Mouse (Mus musculus): ENCODE measurements around the gene Anks1b. TPM values are rescaled to one million over a fixed set of nuclear protein-coding genes. Genes with fewer than 3 reads are reported as not detected.

Gene Anks1b
- polyA plus RNA-seq, 1 experiment from 2014 or later = 17.3 TPM

DNA sequence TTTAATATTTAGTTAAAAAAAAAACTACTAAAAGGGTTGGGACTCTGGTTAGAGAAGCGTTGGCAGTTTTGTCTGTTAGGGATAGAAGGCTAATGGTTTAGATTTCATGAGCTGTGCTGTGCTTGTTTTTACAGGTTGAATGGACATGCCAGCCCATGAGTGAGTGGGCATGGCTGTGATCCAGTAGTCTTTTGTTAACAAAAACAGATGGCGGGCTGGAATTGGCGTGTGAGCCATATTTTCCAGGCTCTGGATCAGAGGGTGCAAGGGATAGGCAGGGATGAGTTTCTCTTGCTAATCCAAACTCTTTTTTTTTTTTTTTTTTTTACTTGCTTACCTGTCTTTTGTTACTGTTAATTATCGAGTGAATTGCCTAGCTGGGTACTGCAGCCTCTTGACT, 38.6 kb downstream of the Anks1b start:
- Histone ChIP-seq H3K36me3 (ENCODE audit: control insufficient read depth, insufficient read depth, low read length) (no peaks in the 10 kb centered on the region), H3K9ac (ENCODE audit: low read length) (no peak overlapping the region), H3K4me1 (replicated peaks; ENCODE audit: control insufficient read depth, insufficient read depth, low read length) (no peaks in the 10 kb centered on the region), H3K9me3 (ENCODE audit: control insufficient read depth, low read length) (no peaks in the 10 kb centered on the region), H3K4me3 (ENCODE audit: low read depth, low read length) (no peak overlapping the region), H3K27me3 (ENCODE audit: control insufficient read depth, insufficient read depth, low read length) (no peaks in the 10 kb centered on the region), H3K4me2 (ENCODE audit: low read depth, low read length, severe bottlenecking) (no peak overlapping the region), H3K27ac (ENCODE audit: low read depth, low read length) (no peak overlapping the region)
- 87% methylated on average over 4 of the region's 4 CpGs for WGBS
- no peak for ATAC-seq (replicated peaks; ENCODE audit: low FRiP score)
- DNase-seq (ENCODE audit: low spot score) = no peak

DNA sequence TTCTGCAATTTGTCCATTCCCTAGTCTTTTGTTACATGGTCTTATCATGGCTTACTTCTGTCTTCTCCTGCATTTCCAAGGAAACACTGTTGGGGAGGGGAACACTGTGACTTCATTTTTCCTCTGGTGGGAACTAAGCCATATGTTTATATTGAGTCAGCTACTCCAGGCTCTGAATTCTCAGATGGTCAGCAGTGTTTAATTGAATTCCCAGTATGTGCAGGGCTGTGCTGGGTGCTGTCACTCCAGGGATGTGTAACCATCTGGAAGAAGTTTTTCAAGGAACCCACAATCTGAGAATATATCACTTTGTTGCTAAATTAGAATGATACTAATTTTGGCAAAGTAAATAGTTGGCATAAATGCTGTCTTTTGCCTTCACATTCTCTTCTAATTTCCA, 39.9 kb downstream of the Anks1b start:
- Histone ChIP-seq H3K27ac (ENCODE audit: low read depth, low read length) (no peak overlapping the region), H3K4me2 (ENCODE audit: low read depth, low read length, severe bottlenecking) (no peak overlapping the region), H3K4me3 (ENCODE audit: low read depth, low read length) (no peak overlapping the region), H3K9me3 (ENCODE audit: control insufficient read depth, low read length) (no peaks in the 10 kb centered on the region), H3K36me3 (ENCODE audit: control insufficient read depth, insufficient read depth, low read length) (no peaks in the 10 kb centered on the region), H3K4me1 (replicated peaks; ENCODE audit: control insufficient read depth, insufficient read depth, low read length) (no peaks in the 10 kb centered on the region), H3K27me3 (ENCODE audit: control insufficient read depth, insufficient read depth, low read length) (no peaks in the 10 kb centered on the region), H3K9ac (ENCODE audit: low read length) (no peak overlapping the region)
- DNase-seq (ENCODE audit: low spot score) (no peak), ATAC-seq (replicated peaks; ENCODE audit: low FRiP score) (no peak)

DNA sequence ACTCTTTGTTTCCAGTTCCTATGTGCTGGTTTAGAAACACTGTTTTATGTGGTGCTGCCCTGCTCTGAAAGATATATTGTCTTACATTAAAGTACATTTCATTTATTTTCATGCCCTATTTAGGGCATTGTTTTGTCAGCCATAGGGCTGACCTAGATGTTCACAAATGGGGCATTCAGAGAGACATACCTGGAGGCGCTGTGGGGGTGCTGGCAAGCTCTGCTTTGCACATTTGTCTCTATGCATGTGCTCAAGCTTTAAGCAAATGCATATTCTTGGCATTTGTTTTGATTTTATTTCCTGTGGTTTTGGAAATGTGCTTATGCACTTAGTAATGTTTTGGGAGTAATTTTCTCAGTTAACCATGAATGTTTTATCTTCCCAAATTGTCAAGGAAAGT, 43.8 kb downstream of the Anks1b start:
- Histone ChIP-seq H3K9ac (ENCODE audit: low read length) (no peak overlapping the region), H3K9me3 (ENCODE audit: control insufficient read depth, low read length) (no peaks in the 10 kb centered on the region), H3K27ac (ENCODE audit: low read depth, low read length) (no peak overlapping the region), H3K36me3 (ENCODE audit: control insufficient read depth, insufficient read depth, low read length) (no peaks in the 10 kb centered on the region), H3K4me1 (replicated peaks; ENCODE audit: control insufficient read depth, insufficient read depth, low read length) (no peaks in the 10 kb centered on the region), H3K4me3 (ENCODE audit: low read depth, low read length) (no peak overlapping the region), H3K27me3 (ENCODE audit: control insufficient read depth, insufficient read depth, low read length) (no peaks in the 10 kb centered on the region), H3K4me2 (ENCODE audit: low read depth, low read length, severe bottlenecking) (no peak overlapping the region)
- DNase-seq (ENCODE audit: low spot score) = no peak
- 79% methylated on average over 1 of the region's 1 CpGs for WGBS
- ATAC-seq (replicated peaks; ENCODE audit: low FRiP score) = no peak

DNA sequence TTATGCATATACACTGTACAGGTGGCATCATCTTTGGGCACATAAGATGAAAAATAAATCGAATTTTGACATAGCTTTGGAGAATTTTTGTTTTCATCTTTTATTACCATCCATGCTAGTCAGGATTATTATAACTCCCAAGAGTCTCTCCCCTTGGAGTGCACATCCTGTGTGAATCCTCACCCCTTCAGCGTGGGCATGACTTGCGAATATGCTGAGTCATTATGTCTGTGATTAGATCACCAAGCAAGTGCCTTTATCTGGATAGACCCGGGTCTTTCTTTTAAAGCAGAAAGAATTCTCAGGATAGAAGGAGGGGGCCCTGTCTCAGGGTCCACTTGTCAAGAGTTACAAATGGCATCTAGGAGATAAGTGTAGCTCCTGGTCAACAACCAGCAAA, 48.7 kb downstream of the Anks1b start:
- Histone ChIP-seq H3K36me3 (ENCODE audit: control insufficient read depth, insufficient read depth, low read length) (no peaks in the 10 kb centered on the region), H3K27me3 (ENCODE audit: control insufficient read depth, insufficient read depth, low read length) (no peaks in the 10 kb centered on the region), H3K9me3 (ENCODE audit: control insufficient read depth, low read length) (peaks cover 2% of the 10 kb centered on the region; the same call in 1 of the 2 replicates), H3K4me1 (replicated peaks; ENCODE audit: control insufficient read depth, insufficient read depth, low read length) (no peaks in the 10 kb centered on the region), H3K27ac (ENCODE audit: low read depth, low read length) (no peak overlapping the region), H3K4me2 (ENCODE audit: low read depth, low read length, severe bottlenecking) (no peak overlapping the region), H3K9ac (ENCODE audit: low read length) (no peak overlapping the region), H3K4me3 (ENCODE audit: low read depth, low read length) (no peak overlapping the region)
- DNase-seq (ENCODE audit: low spot score) = no peak
- WGBS = 88% methylated on average over 4 of the region's 4 CpGs
- ATAC-seq (replicated peaks; ENCODE audit: low FRiP score) = no peak

DNA sequence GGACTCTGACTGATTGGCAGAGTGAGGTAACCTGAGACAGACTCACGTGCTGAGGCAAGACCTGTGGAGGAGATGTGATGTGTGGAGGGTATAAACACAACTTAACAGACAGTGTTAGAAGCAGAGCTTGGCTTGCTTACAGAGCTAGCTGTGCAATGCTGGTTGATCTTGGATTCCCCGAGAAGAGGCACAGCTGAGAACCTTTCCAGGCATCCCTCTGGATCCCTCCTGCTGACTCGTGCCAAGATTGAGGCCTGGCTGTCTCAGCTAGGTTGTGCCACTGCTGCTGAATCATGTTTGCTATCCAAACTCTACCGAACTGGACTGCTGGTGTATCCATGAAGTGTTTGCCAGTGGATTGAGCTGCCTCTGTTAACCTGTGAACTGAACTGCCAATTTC, 68.9 kb downstream of the Anks1b start:
- Histone ChIP-seq H3K4me1 (replicated peaks; ENCODE audit: control insufficient read depth, insufficient read depth, low read length) (no peaks in the 10 kb centered on the region), H3K27me3 (ENCODE audit: control insufficient read depth, insufficient read depth, low read length) (no peaks in the 10 kb centered on the region), H3K9ac (ENCODE audit: low read length) (no peak overlapping the region), H3K4me3 (ENCODE audit: low read depth, low read length) (no peak overlapping the region), H3K9me3 (ENCODE audit: control insufficient read depth, low read length) (no peaks in the 10 kb centered on the region), H3K36me3 (ENCODE audit: control insufficient read depth, insufficient read depth, low read length) (no peaks in the 10 kb centered on the region), H3K4me2 (ENCODE audit: low read depth, low read length, severe bottlenecking) (no peak overlapping the region), H3K27ac (ENCODE audit: low read depth, low read length) (no peak overlapping the region)
- DNase-seq (ENCODE audit: low spot score) = no peak
- ATAC-seq (replicated peaks; ENCODE audit: low FRiP score) = no peak
- 71% methylated on average over 4 of the region's 4 CpGs for WGBS

DNA sequence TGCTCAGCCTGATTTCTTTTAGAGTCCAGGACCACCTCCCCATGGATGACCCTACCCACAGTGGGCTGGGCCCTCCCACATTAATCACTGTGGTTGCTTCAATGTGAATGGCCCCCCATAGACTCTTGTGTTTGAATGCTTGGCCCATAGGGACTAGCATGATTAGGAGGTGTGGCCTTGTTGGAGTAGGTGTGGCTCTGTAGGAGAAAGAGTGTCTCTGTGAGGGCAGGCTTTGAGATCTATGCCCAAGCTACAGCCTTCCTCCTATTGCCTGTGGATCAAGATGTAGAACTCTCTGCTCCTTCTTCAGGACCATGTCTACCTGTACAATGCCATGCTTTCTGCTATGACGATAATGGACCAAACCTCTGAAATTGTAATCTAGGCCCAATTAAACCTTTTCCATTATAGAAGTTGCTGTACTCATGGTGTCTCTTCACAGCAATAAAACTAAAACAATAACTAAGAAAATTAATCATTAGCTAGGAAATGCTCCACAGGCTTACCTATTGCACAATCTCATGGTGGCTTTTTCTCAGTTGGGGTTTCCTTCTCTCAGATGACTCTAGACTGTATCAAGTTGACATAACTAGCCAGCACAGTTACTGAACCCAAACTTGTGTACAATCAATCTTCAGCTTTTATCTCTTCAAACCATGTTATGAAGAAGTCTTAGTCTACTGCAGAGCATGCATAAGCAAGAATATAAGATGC, 73.5 kb downstream of the Anks1b start:
- WGBS = 97% methylated on average over 1 of the region's 1 CpGs
- H3K4me3 ChIP-seq (ENCODE audit: low read depth, low read length) = no peak overlapping the region
- H3K36me3 ChIP-seq (ENCODE audit: control insufficient read depth, insufficient read depth, low read length) = no peaks in the 10 kb centered on the region
- ATAC-seq (replicated peaks; ENCODE audit: low FRiP score) (no peak), DNase-seq (ENCODE audit: low spot score) (no peak)
- no peaks in the 10 kb centered on the region for H3K27me3 ChIP-seq (ENCODE audit: control insufficient read depth, insufficient read depth, low read length)
- H3K4me1 ChIP-seq (replicated peaks; ENCODE audit: control insufficient read depth, insufficient read depth, low read length) = no peaks in the 10 kb centered on the region
- no peaks in the 10 kb centered on the region for H3K9me3 ChIP-seq (ENCODE audit: control insufficient read depth, low read length)
- H3K9ac ChIP-seq (ENCODE audit: low read length) = no peak overlapping the region
- H3K27ac ChIP-seq (ENCODE audit: low read depth, low read length) = no peak overlapping the region
- no peak overlapping the region for H3K4me2 ChIP-seq (ENCODE audit: low read depth, low read length, severe bottlenecking)

DNA sequence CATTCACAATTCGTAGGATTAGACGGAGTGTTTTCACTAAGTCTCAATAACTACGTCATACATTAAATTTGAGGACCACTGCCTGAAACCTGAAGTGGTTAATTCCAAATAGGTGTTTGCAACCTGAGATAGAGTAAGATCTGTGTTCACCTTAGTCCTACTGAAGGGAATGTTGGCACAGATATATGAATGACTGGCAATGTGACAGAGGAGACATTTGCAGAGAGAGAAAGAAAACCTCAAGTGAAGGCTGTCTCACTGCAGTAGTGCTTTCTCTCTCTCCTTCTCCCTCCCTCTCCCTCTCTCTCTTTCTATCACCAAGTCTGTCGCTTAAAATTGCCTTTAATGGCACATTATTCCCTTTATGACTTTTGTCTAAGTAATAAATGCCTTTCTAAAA, 101.1 kb downstream of the Anks1b start:
- Histone ChIP-seq H3K9me3 (ENCODE audit: control insufficient read depth, low read length) (no peaks in the 10 kb centered on the region), H3K4me1 (replicated peaks; ENCODE audit: control insufficient read depth, insufficient read depth, low read length) (no peaks in the 10 kb centered on the region), H3K27ac (ENCODE audit: low read depth, low read length) (no peak overlapping the region), H3K36me3 (ENCODE audit: control insufficient read depth, insufficient read depth, low read length) (no peaks in the 10 kb centered on the region), H3K9ac (ENCODE audit: low read length) (no peak overlapping the region), H3K4me2 (ENCODE audit: low read depth, low read length, severe bottlenecking) (no peak overlapping the region), H3K27me3 (ENCODE audit: control insufficient read depth, insufficient read depth, low read length) (no peaks in the 10 kb centered on the region), H3K4me3 (ENCODE audit: low read depth, low read length) (no peak overlapping the region)
- ATAC-seq (replicated peaks; ENCODE audit: low FRiP score) = no peak
- DNase-seq (ENCODE audit: low spot score) = no peak
- 80% methylated on average over 4 of the region's 4 CpGs for WGBS

DNA sequence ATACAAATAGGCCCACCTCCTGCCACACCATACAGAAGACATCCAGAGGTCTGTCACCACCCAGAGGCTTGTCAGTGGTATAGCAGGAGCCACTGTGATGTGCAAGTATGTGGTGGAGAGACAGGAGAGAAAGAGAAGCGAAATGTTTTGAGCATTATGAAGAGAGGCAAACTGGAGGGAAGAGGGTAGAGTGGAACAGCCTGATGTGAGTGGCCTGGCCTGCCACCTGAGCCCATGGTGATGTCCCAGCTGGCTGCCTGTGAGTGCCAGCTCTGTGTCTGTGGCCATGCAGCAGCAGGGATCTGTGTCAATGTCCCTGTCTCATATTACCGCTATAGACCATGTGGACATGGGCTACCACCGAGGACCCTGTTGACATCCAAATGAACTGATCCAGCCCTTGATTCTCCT, 102.1 kb downstream of the Anks1b start:
- H3K9ac ChIP-seq (ENCODE audit: low read length) = no peak overlapping the region
- H3K27ac ChIP-seq (ENCODE audit: low read depth, low read length) = no peak overlapping the region
- no peaks in the 10 kb centered on the region for H3K4me1 ChIP-seq (replicated peaks; ENCODE audit: control insufficient read depth, insufficient read depth, low read length)
- no peaks in the 10 kb centered on the region for H3K27me3 ChIP-seq (ENCODE audit: control insufficient read depth, insufficient read depth, low read length)
- WGBS = 68% methylated on average over 3 of the region's 3 CpGs
- H3K4me3 ChIP-seq (ENCODE audit: low read depth, low read length) = no peak overlapping the region
- no peak overlapping the region for H3K4me2 ChIP-seq (ENCODE audit: low read depth, low read length, severe bottlenecking)
- H3K9me3 ChIP-seq (ENCODE audit: control insufficient read depth, low read length) = no peaks in the 10 kb centered on the region
- no peaks in the 10 kb centered on the region for H3K36me3 ChIP-seq (ENCODE audit: control insufficient read depth, insufficient read depth, low read length)
- DNase-seq (ENCODE audit: low spot score) (no peak), ATAC-seq (replicated peaks; ENCODE audit: low FRiP score) (no peak)

DNA sequence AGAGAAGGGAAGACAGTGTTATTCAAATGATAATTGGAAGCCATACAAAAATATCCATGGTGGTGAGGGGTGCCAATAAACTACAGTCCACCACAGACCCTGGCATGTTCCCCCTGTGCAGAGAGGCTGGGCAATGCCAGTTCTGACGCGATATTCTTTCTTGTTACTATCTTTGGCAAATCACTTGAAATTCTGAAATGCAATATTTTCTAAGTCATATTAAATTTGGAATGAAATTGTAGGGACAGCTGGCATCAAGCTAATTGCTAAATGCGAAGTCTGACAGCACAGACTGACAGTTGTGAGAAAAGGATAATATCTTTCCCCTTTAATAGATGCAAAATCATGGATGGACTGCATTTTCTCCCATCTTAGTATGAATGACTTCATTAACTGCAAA, 103.3 kb downstream of the Anks1b start:
- Histone ChIP-seq H3K9me3 (ENCODE audit: control insufficient read depth, low read length) (no peaks in the 10 kb centered on the region), H3K9ac (ENCODE audit: low read length) (no peak overlapping the region)
- ATAC-seq (replicated peaks; ENCODE audit: low FRiP score) = no peak

More for the DNA sequence above, 103.3 kb downstream of the Anks1b start:
- H3K27ac ChIP-seq (ENCODE audit: low read depth, low read length) = no peak overlapping the region
- H3K4me3 ChIP-seq (ENCODE audit: low read depth, low read length) = no peak overlapping the region
- no peaks in the 10 kb centered on the region for H3K4me1 ChIP-seq (replicated peaks; ENCODE audit: control insufficient read depth, insufficient read depth, low read length)
- 96% methylated on average over 3 of the region's 3 CpGs for WGBS
- no peak overlapping the region for H3K4me2 ChIP-seq (ENCODE audit: low read depth, low read length, severe bottlenecking)
- no peak for DNase-seq (ENCODE audit: low spot score)
- H3K27me3 ChIP-seq (ENCODE audit: control insufficient read depth, insufficient read depth, low read length) = no peaks in the 10 kb centered on the region
- H3K36me3 ChIP-seq (ENCODE audit: control insufficient read depth, insufficient read depth, low read length) = no peaks in the 10 kb centered on the region
